Comparison of ENCODE assay signal across 10 mouse cellular contexts in the genomic region with DNA sequence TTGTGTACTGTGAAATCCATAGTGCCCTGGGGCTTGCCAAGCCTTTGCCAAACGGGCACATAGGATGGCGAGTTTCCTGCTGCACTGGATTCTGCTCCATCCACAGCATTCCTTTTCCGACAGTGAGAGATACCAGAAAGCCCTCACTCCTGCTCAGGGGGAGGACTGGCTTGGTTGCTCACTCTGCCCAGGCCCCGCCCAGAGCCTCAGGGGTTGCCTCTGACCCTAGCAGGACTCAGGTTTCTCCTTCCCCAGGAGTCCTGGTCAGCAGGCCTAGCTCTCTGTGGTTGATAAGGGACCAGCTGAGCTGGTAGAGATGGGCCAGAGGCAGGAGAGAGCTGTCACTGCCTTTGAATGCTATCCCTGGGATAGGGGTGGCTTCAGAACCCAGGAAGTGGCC. TPM values are rescaled to one million over a fixed set of nuclear protein-coding genes. Genes with fewer than 3 reads are reported as not detected.
DNase-seq lines count a peak whose midpoint lies in the region; ATAC-seq and TF ChIP-seq lines count a peak whose summit lies in the region.
"Had no signal": no experiment of that assay in that cellular context is flagged by ENCODE, and none has a peak within 500 bp of the region (broad histone marks: within the 10 kb centered on the region; RNA-seq: fewer than 3 reads in every experiment).

No protein-coding gene starts in this region.

- DNase-seq in lung, embryonic 14.5 days = no peak
- no peak for DNase-seq in lung, postnatal 14 days
- DNase-seq in heart, postnatal 0 days (ENCODE audit: low spot score) = no peak
- DNase-seq in urinary bladder, postnatal 14 days (ENCODE audit: low spot score) = no peak
- no peak for DNase-seq in right cerebral cortex, postnatal 4 days

- TF ChIP-seq CTCF in lung, embryonic 14.5 days (IDR thresholded peaks at IDR 0.05; ENCODE audit: low read depth) = no peak
- TF ChIP-seq CTCF in heart, postnatal 0 days (IDR thresholded peaks at IDR 0.05; ENCODE audit: low read depth) = no peak

- ATAC-seq in forebrain, embryonic 12.5 days (ENCODE audit: low FRiP score) = no peak
- no peak for ATAC-seq in forebrain, embryonic 15.5 days (replicated peaks)
- ATAC-seq in lung, embryonic 14.5 days (ENCODE audit: insufficient read depth) = no peak
- ATAC-seq in heart, postnatal 0 days (ENCODE audit: insufficient read depth, low read depth) = no peak
- ATAC-seq in neural tube, embryonic 13.5 days (ENCODE audit: low read depth) = no peak

- H3K4me1 ChIP-seq in forebrain, embryonic 12.5 days = peaks cover 10% of the 10 kb centered on the region; the same call in 1 of the 2 replicates
- H3K4me1 ChIP-seq in forebrain, embryonic 15.5 days = peaks cover 10% of the 10 kb centered on the region
- no peaks in the 10 kb centered on the region for H3K4me1 ChIP-seq in lung, embryonic 14.5 days (ENCODE audit: insufficient read depth)
- peaks cover 12% of the 10 kb centered on the region; the same call in 1 of the 2 replicates for H3K4me1 ChIP-seq in heart, postnatal 0 days (ENCODE audit: control insufficient read depth, insufficient read depth)
- peaks cover 8% of the 10 kb centered on the region; the same call in 1 of the 2 replicates for H3K4me1 ChIP-seq in neural tube, embryonic 13.5 days (replicated peaks)

- WGBS in forebrain, embryonic 12.5 days = 53% methylated on average over 4 of the region's 4 CpGs
- WGBS in forebrain, embryonic 15.5 days = 53% methylated on average over 4 of the region's 4 CpGs
- 26% methylated on average over 4 of the region's 4 CpGs for WGBS in lung, embryonic 14.5 days
- WGBS in heart, postnatal 0 days = 33% methylated on average over 4 of the region's 4 CpGs
- 67% methylated on average over 4 of the region's 4 CpGs for WGBS in neural tube, embryonic 13.5 days

- H3K9ac ChIP-seq in forebrain, embryonic 12.5 days = no peak overlapping the region
- H3K9ac ChIP-seq in forebrain, embryonic 15.5 days (replicated peaks) = no peak overlapping the region
- H3K9ac ChIP-seq in lung, embryonic 14.5 days = peak overlapping the region; percentile 74
- peak overlapping the region; percentile 77 for H3K9ac ChIP-seq in heart, postnatal 0 days (replicated peaks; ENCODE audit: low read depth, low read length)
- peak overlapping the region; percentile 43; the same call in 1 of the 2 replicates for H3K9ac ChIP-seq in neural tube, embryonic 13.5 days
- H3K9ac ChIP-seq: liver, embryonic 14.5 days had no signal

- peaks cover 5% of the 10 kb centered on the region; the same call in 1 of the 2 replicates for H3K27me3 ChIP-seq in forebrain, embryonic 12.5 days
- H3K27me3 ChIP-seq in forebrain, embryonic 15.5 days = no peaks in the 10 kb centered on the region
- no peaks in the 10 kb centered on the region for H3K27me3 ChIP-seq in lung, embryonic 14.5 days (ENCODE audit: insufficient read depth, low read length)
- H3K27me3 ChIP-seq in heart, postnatal 0 days (ENCODE audit: control insufficient read depth, insufficient read depth, low read length) = no peaks in the 10 kb centered on the region
- no peaks in the 10 kb centered on the region for H3K27me3 ChIP-seq in neural tube, embryonic 13.5 days

- no peaks in the 10 kb centered on the region for H3K36me3 ChIP-seq in forebrain, embryonic 12.5 days (replicated peaks)
- H3K36me3 ChIP-seq in forebrain, embryonic 15.5 days = no peaks in the 10 kb centered on the region
- H3K36me3 ChIP-seq in lung, embryonic 14.5 days (ENCODE audit: insufficient read depth) = peaks cover 30% of the 10 kb centered on the region
- peaks cover 22% of the 10 kb centered on the region for H3K36me3 ChIP-seq in heart, postnatal 0 days (replicated peaks; ENCODE audit: control insufficient read depth, insufficient read depth, low read length)
- no peaks in the 10 kb centered on the region for H3K36me3 ChIP-seq in neural tube, embryonic 13.5 days

- no peaks in the 10 kb centered on the region for H3K9me3 ChIP-seq in forebrain, embryonic 12.5 days
- no peaks in the 10 kb centered on the region for H3K9me3 ChIP-seq in forebrain, embryonic 15.5 days
- no peaks in the 10 kb centered on the region for H3K9me3 ChIP-seq in lung, embryonic 14.5 days (ENCODE audit: low read depth, low read length)
- H3K9me3 ChIP-seq in heart, postnatal 0 days (replicated peaks; ENCODE audit: control insufficient read depth, low read length) = no peaks in the 10 kb centered on the region
- H3K9me3 ChIP-seq in neural tube, embryonic 13.5 days = no peaks in the 10 kb centered on the region

- no peak for TF ChIP-seq EP300 in heart, postnatal 0 days (IDR thresholded peaks at IDR 0.05; ENCODE audit: low read depth)

- H3K27ac ChIP-seq in forebrain, embryonic 12.5 days = no peak overlapping the region
- H3K27ac ChIP-seq in forebrain, embryonic 15.5 days (replicated peaks) = no peak overlapping the region
- peak overlapping the region; percentile 93 for H3K27ac ChIP-seq in lung, embryonic 14.5 days (ENCODE audit: low read depth)
- H3K27ac ChIP-seq in heart, postnatal 0 days (ENCODE audit: low read depth) = peak overlapping the region; percentile 86
- peak overlapping the region; percentile 38; the same call in 1 of the 2 replicates for H3K27ac ChIP-seq in neural tube, embryonic 13.5 days (replicated peaks)
- H3K27ac ChIP-seq: liver, embryonic 14.5 days had no signal

- peak overlapping the region; percentile 6; the same call in 1 of the 2 replicates for H3K4me2 ChIP-seq in forebrain, embryonic 12.5 days
- no peak overlapping the region for H3K4me2 ChIP-seq in forebrain, embryonic 15.5 days (replicated peaks)
- H3K4me2 ChIP-seq in lung, embryonic 14.5 days = peak overlapping the region; percentile 80
- H3K4me2 ChIP-seq in heart, postnatal 0 days (ENCODE audit: low read depth, low read length) = peak overlapping the region; percentile 78
- peak overlapping the region; percentile 66 for H3K4me2 ChIP-seq in neural tube, embryonic 13.5 days

- no peak overlapping the region for H3K4me3 ChIP-seq in forebrain, embryonic 12.5 days (replicated peaks)
- H3K4me3 ChIP-seq in forebrain, embryonic 15.5 days = no peak overlapping the region
- H3K4me3 ChIP-seq in lung, embryonic 14.5 days (ENCODE audit: low read depth, low read length) = peak overlapping the region; percentile 65
- H3K4me3 ChIP-seq in heart, postnatal 0 days (ENCODE audit: low read depth, low read length) = peak overlapping the region; percentile 65
- H3K4me3 ChIP-seq in neural tube, embryonic 13.5 days = peak overlapping the region; percentile 51

RNA-seq across cellular contexts. Expression of a gene that starts 2.1 kb away (rescaled TPM):
- not detected in 2 replicates for polyA plus RNA-seq in forebrain, embryonic 12.5 days (2016; fragmentation: Nextera tagmentation; extraction: Ambion mirVana)
- not detected in 2 replicates for polyA plus RNA-seq in forebrain, embryonic 15.5 days (2015; fragmentation: Nextera tagmentation; extraction: Ambion mirVana)
- not detected in 2 replicates for polyA plus RNA-seq in lung, embryonic 14.5 days (2014; fragmentation: Nextera tagmentation; extraction: Ambion mirVana)
- not detected in 2 replicates for total RNA-seq in heart, postnatal 0 days (2014; rRNA removed; ENCODE audit: low replicate concordance)
- not detected in 2 replicates for polyA plus RNA-seq in heart, postnatal 0 days (2015; fragmentation: Nextera tagmentation; extraction: Ambion mirVana)
- polyA plus RNA-seq in neural tube, embryonic 13.5 days (2015; fragmentation: Nextera tagmentation; extraction: Ambion mirVana) = not detected in 2 replicates
- total RNA-seq: gastrocnemius, adult 18-20 months had no signal
- polyA plus RNA-seq: liver, embryonic 14.5 days had no signal

RNA-seq across cellular contexts. Expression of a gene that starts 8.8 kb away (rescaled TPM):
- 47.9 and 54.9 TPM in 2 replicates for polyA plus RNA-seq in forebrain, embryonic 12.5 days (2016; fragmentation: Nextera tagmentation; extraction: Ambion mirVana)
- 46.4 and 56.9 TPM in 2 replicates for polyA plus RNA-seq in forebrain, embryonic 15.5 days (2015; fragmentation: Nextera tagmentation; extraction: Ambion mirVana)
- 269 and 311 TPM in 2 replicates for polyA plus RNA-seq in lung, embryonic 14.5 days (2014; fragmentation: Nextera tagmentation; extraction: Ambion mirVana)
- 375 and 401 TPM in 2 replicates for total RNA-seq in heart, postnatal 0 days (2014; rRNA removed; ENCODE audit: low replicate concordance)
- 158 and 159 TPM in 2 replicates for polyA plus RNA-seq in heart, postnatal 0 days (2015; fragmentation: Nextera tagmentation; extraction: Ambion mirVana)
- 78.3 and 82.0 TPM in 2 replicates for polyA plus RNA-seq in neural tube, embryonic 13.5 days (2015; fragmentation: Nextera tagmentation; extraction: Ambion mirVana)

RNA-seq across cellular contexts. Expression of a gene that starts 15.6 kb away (rescaled TPM):
- 5.4 and 6.7 TPM in 2 replicates for polyA plus RNA-seq in forebrain, embryonic 12.5 days (2016; fragmentation: Nextera tagmentation; extraction: Ambion mirVana)
- 3.4 and 3.9 TPM in 2 replicates for polyA plus RNA-seq in forebrain, embryonic 15.5 days (2015; fragmentation: Nextera tagmentation; extraction: Ambion mirVana)
- 30.2 and 32.9 TPM in 2 replicates for polyA plus RNA-seq in lung, embryonic 14.5 days (2014; fragmentation: Nextera tagmentation; extraction: Ambion mirVana)
- total RNA-seq in heart, postnatal 0 days (2014; rRNA removed; ENCODE audit: low replicate concordance) = 41.0 and 49.3 TPM in 2 replicates
- 23.9 and 24.1 TPM in 2 replicates for polyA plus RNA-seq in heart, postnatal 0 days (2015; fragmentation: Nextera tagmentation; extraction: Ambion mirVana)
- polyA plus RNA-seq in neural tube, embryonic 13.5 days (2015; fragmentation: Nextera tagmentation; extraction: Ambion mirVana) = 6.0 and 7.4 TPM in 2 replicates

RNA-seq across cellular contexts. Expression of a gene that starts 39.7 kb away (rescaled TPM):
- polyA plus RNA-seq in forebrain, embryonic 12.5 days (2016; fragmentation: Nextera tagmentation; extraction: Ambion mirVana) = 67.1 and 67.2 TPM in 2 replicates
- polyA plus RNA-seq in forebrain, embryonic 15.5 days (2015; fragmentation: Nextera tagmentation; extraction: Ambion mirVana) = 111 and 121 TPM in 2 replicates
- polyA plus RNA-seq in lung, embryonic 14.5 days (2014; fragmentation: Nextera tagmentation; extraction: Ambion mirVana) = 28.3 and 30.0 TPM in 2 replicates
- total RNA-seq in heart, postnatal 0 days (2014; rRNA removed; ENCODE audit: low replicate concordance) = 16.5 and 23.2 TPM in 2 replicates
- 7.7 and 9.7 TPM in 2 replicates for polyA plus RNA-seq in heart, postnatal 0 days (2015; fragmentation: Nextera tagmentation; extraction: Ambion mirVana)
- polyA plus RNA-seq in neural tube, embryonic 13.5 days (2015; fragmentation: Nextera tagmentation; extraction: Ambion mirVana) = 91.8 and 101 TPM in 2 replicates

Comparison
In these comparisons a context has a peak if more than half of its experiments do, and no peak if none do; other contexts are left out.
1. H3K27ac ChIP-seq: peak in lung, embryonic 14.5 days (single experiment), heart, postnatal 0 days (single experiment) and neural tube, embryonic 13.5 days (single experiment); none in forebrain, embryonic 12.5 days (single experiment) and forebrain, embryonic 15.5 days (single experiment).
2. H3K4me3 ChIP-seq: peak in lung, embryonic 14.5 days (single experiment), heart, postnatal 0 days (single experiment) and neural tube, embryonic 13.5 days (single experiment); none in forebrain, embryonic 12.5 days (single experiment) and forebrain, embryonic 15.5 days (single experiment).
3. H3K9ac ChIP-seq: peak in lung, embryonic 14.5 days (single experiment), heart, postnatal 0 days (single experiment) and neural tube, embryonic 13.5 days (single experiment); none in forebrain, embryonic 12.5 days (single experiment) and forebrain, embryonic 15.5 days (single experiment).